Mouse (Mus musculus) intestine, postnatal 0 days (tissue): Measurements from ENCODE around the gene Olfr1333. TPM values are rescaled to one million over a fixed set of nuclear protein-coding genes. Genes with fewer than 3 reads are reported as not detected.

Source experiments
- ATAC-seq: fragments of 200-750 bp; cut with Nextera tagmentation; 2 replicates; pipeline ENCODE4 v1.8.0; 2017; ENCODE audit warnings: mild to moderate bottlenecking, moderate TSS enrichment, moderate library complexity
- H3K27ac ChIP-seq: fragments of 300-500 bp; sonication (generic); 2 replicates; pipeline ENCODE4 v1.5.1; 2014; ENCODE audit warnings: mild to moderate bottlenecking, low read depth, low read length, moderate library complexity
- H3K27me3 ChIP-seq: fragments of 300-500 bp; sonication (generic); replicated peaks from 2 replicates; pipeline ENCODE4 v1.6.1; 2014; ENCODE audit warnings: low read length, mixed read lengths; ENCODE audit not compliant: control insufficient read depth, insufficient read depth
- H3K36me3 ChIP-seq: fragments of 300-500 bp; sonication (generic); 2 replicates; pipeline ENCODE4 v1.6.1; 2014; ENCODE audit warnings: mild to moderate bottlenecking, moderate library complexity; ENCODE audit not compliant: control insufficient read depth, insufficient read depth
- H3K4me1 ChIP-seq: fragments of 300-500 bp; sonication (generic); replicated peaks from 2 replicates; pipeline ENCODE4 v1.6.1; 2014; ENCODE audit warnings: antibody characterized with exemption, low read length, mixed read lengths; ENCODE audit not compliant: control insufficient read depth, insufficient read depth
- H3K4me2 ChIP-seq: fragments of 300-500 bp; sonication (generic); replicated peaks from 2 replicates; pipeline ENCODE4 v1.6.1; 2014; ENCODE audit warnings: low read depth, mild to moderate bottlenecking, moderate library complexity
- H3K4me3 ChIP-seq: fragments of 300-500 bp; sonication (generic); 2 replicates; pipeline ENCODE4 v1.5.1; 2014; ENCODE audit warnings: low read depth, low read length
- H3K9ac ChIP-seq: fragments of 300-500 bp; sonication (generic); 2 replicates; pipeline ENCODE4 v1.6.1; 2014; ENCODE audit warnings: mild to moderate bottlenecking, low read depth, low read length
- H3K9me3 ChIP-seq: fragments of 300-500 bp; sonication (generic); 2 replicates; pipeline ENCODE4 v1.6.1; 2016; ENCODE audit warnings: mixed run types; ENCODE audit not compliant: control insufficient read depth
- CTCF ChIP-seq: sonication (generic); IDR thresholded peaks from 2 replicates; pipeline ENCODE4 v1.5.1; 2016; ENCODE audit warnings: low read depth, mild to moderate bottlenecking, control low read depth, antibody characterized with exemption, moderate library complexity
- WGBS: fragments of 180-500 bp; shearing (Covaris S2); extraction: QIAGEN DNeasy Blood & Tissue Kit; methylation state at CpG from one replicate; pipeline ENCODE4 v1.1.7; 2014; 5-methylcytosine and 5-hydroxymethylcytosine counted together
- polyA plus RNA-seq: library from polyadenylated mRNA; unstranded; fragments of >200 nt; fragmentation: Nextera tagmentation; extraction: Ambion mirVana; gene quantifications from 2 replicates; pipeline ENCODE4 v1.2.1, GENCODE M21; 2015

Gene Olfr1333
- polyA plus RNA-seq, 1 experiment from 2014 or later = not detected

DNA sequence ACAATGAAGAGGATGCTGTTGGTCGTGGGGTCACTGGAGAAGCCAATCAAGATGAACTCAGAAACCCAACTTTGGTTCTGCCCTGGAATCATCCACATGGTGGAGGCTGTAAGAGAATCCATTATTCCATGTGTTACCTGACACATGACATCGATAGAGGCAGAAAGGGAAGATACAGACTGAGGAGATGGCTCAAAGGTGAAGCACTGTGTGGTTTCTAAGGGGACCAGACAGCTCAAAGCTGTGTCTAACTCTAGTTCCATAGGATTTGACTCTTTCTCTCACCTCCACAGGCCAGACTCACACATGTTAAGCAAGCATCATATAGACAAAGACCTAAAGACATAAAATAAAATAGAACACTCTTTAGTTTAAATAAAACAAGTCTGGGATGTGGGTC lies 53.6 kb downstream of the Olfr1333 start, which contains the start of gene Olfr1337:
TSS of gene Olfr1337 (minus strand) at position 101 of the 400 bp plus-strand sequence.
- H3K9ac ChIP-seq = no peak within 1 kb of the TSS
- no peak within 1 kb of the TSS for H3K4me2 ChIP-seq
- WGBS = 84% methylated on average over 2 of the region's 2 CpGs
- H3K4me3 ChIP-seq = no peak within 1 kb of the TSS
- no peaks in the 10 kb centered on the region for H3K27me3 ChIP-seq
- H3K27ac ChIP-seq = no peak within 1 kb of the TSS
- no peak for ATAC-seq
- no peaks in the 10 kb centered on the region for H3K36me3 ChIP-seq
- no peak for TF ChIP-seq CTCF
- no peaks in the 10 kb centered on the region for H3K4me1 ChIP-seq
- no peaks in the 10 kb centered on the region for H3K9me3 ChIP-seq

Other genes starting within 250 kb of the Olfr1333 start
- gene Cfap57, start 215.5 kb downstream of the Olfr1333 start, polyA plus RNA-seq = 0.29 and 0.42 TPM in 2 replicates
- gene Ebna1bp2, start 215.5 kb downstream of the Olfr1333 start, polyA plus RNA-seq = 76.2 and 79.9 TPM in 2 replicates
- gene Olfr62, start 177.3 kb downstream of the Olfr1333 start, polyA plus RNA-seq = not detected in 2 replicates
- gene Olfr1342, start 143.5 kb downstream of the Olfr1333 start, polyA plus RNA-seq = not detected in 2 replicates
- gene Olfr1341, start 132.8 kb downstream of the Olfr1333 start, polyA plus RNA-seq = not detected in 2 replicates
- gene Olfr1340, start 116.1 kb downstream of the Olfr1333 start, polyA plus RNA-seq = not detected in 2 replicates
- gene Olfr1339, start 104.1 kb downstream of the Olfr1333 start, polyA plus RNA-seq = not detected in 2 replicates
- gene Olfr1338, start 77.5 kb downstream of the Olfr1333 start, polyA plus RNA-seq = not detected in 2 replicates
- gene Olfr1337, start 53.7 kb downstream of the Olfr1333 start, polyA plus RNA-seq = not detected in 2 replicates
- not detected in 2 replicates for gene Olfr1335, start 26.3 kb downstream of the Olfr1333 start, polyA plus RNA-seq
- not detected in 2 replicates for gene Olfr1331, start 28.4 kb upstream of the Olfr1333 start, polyA plus RNA-seq
- not detected in 2 replicates for gene Olfr1330, start 52.3 kb upstream of the Olfr1333 start, polyA plus RNA-seq
- gene Olfr1329, start 81.2 kb upstream of the Olfr1333 start, polyA plus RNA-seq = not detected in 2 replicates
- gene Olfr1328, start 102.3 kb upstream of the Olfr1333 start, polyA plus RNA-seq = not detected in 2 replicates
- 0.08 and 0.13 TPM in 2 replicates for gene Lao1, start 125.3 kb upstream of the Olfr1333 start, polyA plus RNA-seq